Mouse (Mus musculus): Measurements from ENCODE around the gene Eif4e. TPM values are rescaled to one million over a fixed set of nuclear protein-coding genes. Genes with fewer than 3 reads are reported as not detected.

Gene Eif4e
- polyA plus RNA-seq, 1 experiment from 2014 or later, result 353 TPM

DNA sequence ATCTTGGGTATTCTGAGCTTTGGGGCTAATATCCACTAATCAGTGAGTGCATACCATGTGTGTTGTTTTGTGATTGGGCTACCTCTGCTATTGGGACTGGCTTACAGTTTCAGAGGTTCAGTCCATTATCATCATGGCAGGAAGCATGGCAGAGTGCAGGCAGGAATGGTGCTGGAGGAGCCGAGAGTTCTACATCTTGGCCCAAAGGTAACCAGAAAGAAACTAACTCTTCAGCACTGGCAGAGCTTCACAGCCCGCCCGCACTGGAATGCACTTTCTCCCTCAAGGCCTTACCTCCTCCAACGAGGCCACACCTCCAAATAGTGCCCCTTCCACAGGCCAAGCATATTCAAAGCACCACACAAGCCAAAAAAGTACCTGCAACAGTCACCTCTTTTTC lies 27.2 kb upstream of the Eif4e start:
- WGBS, result 78% methylated on average over 4 of the region's 4 CpGs
- Histone ChIP-seq H3K9me3 (no peaks in the 10 kb centered on the region), H3K4me2 (no peak overlapping the region), H3K4me3 (replicated peaks) (no peak overlapping the region), H3K9ac (no peak overlapping the region), H3K4me1 (peaks cover 7% of the 10 kb centered on the region; the same call in 1 of the 2 replicates), H3K36me3 (replicated peaks) (no peaks in the 10 kb centered on the region), H3K27ac (no peak overlapping the region), H3K27me3 (no peaks in the 10 kb centered on the region)
- ATAC-seq (ENCODE audit: low FRiP score), result no peak

DNA sequence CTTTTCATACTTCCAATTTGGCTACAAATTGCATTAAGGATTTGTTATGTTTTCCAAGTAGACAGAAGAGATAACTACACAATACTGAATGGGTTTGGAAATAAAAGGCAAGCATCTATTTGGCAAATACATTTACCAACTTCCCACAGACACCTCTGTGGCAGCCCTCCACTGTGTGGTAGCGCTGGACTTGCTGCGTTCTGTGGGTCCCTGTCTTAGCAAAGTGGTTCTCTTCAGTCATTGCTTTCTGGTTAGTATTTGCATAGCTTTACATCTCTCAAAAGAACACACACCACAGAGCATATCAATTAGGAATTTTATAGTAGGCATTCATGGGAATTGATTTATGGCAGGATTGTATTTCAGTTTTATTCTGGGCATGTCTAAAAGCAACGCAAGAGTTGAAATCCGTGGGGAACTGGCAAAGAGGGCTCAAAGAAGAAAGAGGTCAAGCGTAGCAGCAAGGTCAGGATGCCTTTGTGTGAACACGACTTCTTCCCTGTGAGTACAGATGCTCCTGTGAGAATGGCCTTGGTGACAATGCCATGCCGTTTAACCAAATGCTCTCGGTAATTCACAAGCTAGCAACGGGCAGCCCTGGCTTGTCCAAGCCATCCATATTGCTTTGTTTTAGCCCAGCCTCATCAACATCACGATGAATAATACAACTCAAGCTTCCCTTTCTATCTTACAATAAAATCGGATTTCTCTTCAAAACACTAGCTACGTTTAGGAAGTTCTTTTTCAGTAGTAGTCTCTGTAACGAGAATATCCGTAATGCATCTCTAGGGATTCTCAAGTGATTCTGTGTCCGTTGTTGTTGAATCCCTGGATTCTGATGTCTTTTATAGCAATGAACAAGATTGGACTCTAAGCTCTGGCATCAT lies 25.9 kb upstream of the Eif4e start:
- no peaks in the 10 kb centered on the region for H3K27me3 ChIP-seq
- WGBS, result 45% methylated on average over 15 of the region's 15 CpGs
- H3K27ac ChIP-seq, result no peak overlapping the region
- ATAC-seq (ENCODE audit: low FRiP score), result no peak; the same call in 1 of the 2 replicates
- H3K36me3 ChIP-seq (replicated peaks), result no peaks in the 10 kb centered on the region
- H3K4me3 ChIP-seq (replicated peaks), result no peak overlapping the region
- no peaks in the 10 kb centered on the region for H3K9me3 ChIP-seq
- H3K4me1 ChIP-seq, result peaks cover 7% of the 10 kb centered on the region; the same call in 1 of the 2 replicates
- no peak overlapping the region for H3K4me2 ChIP-seq
- no peak overlapping the region for H3K9ac ChIP-seq

DNA sequence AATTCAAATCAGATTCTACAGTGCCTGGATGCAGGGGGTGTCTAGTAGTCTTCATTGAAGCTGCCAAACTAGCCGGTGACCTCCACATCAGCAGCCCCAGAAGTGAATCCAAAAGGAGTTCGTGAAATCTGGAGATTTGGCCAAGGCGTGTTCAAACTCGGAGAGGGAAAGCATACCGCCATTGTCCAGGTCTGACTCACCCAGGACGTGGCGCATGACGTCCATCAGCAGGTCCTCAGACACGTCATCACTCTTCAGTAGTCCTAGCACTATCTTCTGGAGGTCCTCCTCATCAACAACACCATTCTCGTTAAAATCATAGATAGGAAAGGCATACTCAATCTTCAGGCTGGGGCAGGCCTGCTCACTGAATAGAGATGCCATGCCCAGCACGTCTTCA lies 22.2 kb upstream of the Eif4e start:
- Histone ChIP-seq H3K9me3 (no peaks in the 10 kb centered on the region), H3K27ac (no peak overlapping the region), H3K4me3 (replicated peaks) (no peak overlapping the region), H3K9ac (no peak overlapping the region), H3K4me1 (peaks cover 7% of the 10 kb centered on the region; the same call in 1 of the 2 replicates), H3K27me3 (no peaks in the 10 kb centered on the region), H3K4me2 (no peak overlapping the region), H3K36me3 (replicated peaks) (no peaks in the 10 kb centered on the region)
- ATAC-seq (ENCODE audit: low FRiP score), result no peak
- 89% methylated on average over 11 of the region's 11 CpGs for WGBS

DNA sequence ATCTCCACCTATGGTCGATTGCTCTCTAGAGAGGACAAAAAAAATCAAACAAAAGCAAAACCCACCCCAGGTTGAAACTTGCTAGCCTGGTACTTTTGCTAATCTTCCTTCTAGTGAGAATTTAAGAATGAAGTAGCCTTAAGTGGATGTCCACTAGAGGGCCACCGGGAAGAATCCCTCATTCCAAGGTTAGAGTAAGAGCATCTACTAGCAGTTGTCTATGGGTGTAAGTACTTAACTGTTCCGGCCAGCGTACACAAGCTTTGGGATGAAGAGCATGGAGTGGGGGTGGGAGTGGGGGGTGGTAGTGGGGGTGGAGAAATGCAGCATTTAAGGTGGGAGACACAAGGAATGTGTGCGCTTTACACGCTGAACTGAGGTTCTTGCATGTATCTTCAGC lies 19.2 kb upstream of the Eif4e start:
- no peaks in the 10 kb centered on the region for H3K4me1 ChIP-seq
- no peaks in the 10 kb centered on the region for H3K27me3 ChIP-seq
- H3K4me3 ChIP-seq (replicated peaks), result no peak overlapping the region
- no peaks in the 10 kb centered on the region for H3K9me3 ChIP-seq
- H3K9ac ChIP-seq, result no peak overlapping the region
- H3K36me3 ChIP-seq (replicated peaks), result no peaks in the 10 kb centered on the region
- H3K4me2 ChIP-seq, result no peak overlapping the region
- WGBS, result 59% methylated on average over 6 of the region's 6 CpGs
- H3K27ac ChIP-seq, result no peak overlapping the region
- no peak for ATAC-seq (ENCODE audit: low FRiP score)

DNA sequence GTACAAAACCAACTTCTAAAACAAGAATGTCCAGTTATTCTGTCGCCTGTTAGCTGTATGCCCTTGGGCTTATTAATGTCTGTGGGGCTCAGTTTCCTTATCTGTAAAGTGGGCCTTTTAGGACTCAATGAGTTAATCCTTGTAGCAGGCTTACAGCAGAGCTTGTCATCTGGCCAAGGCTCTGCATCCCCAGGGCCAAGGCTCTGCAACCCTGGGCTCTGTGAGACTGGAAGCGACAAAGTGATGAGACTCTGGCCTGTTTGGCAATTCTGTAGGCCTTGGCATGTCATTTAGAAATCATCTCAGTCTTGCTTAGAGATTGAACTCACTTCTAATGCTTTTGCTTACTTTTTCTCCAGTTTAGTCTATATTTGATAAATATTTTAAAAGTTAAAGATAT lies 16.4 kb upstream of the Eif4e start:
- no peaks in the 10 kb centered on the region for H3K27me3 ChIP-seq
- 93% methylated on average over 2 of the region's 2 CpGs for WGBS
- no peak overlapping the region for H3K27ac ChIP-seq
- H3K36me3 ChIP-seq (replicated peaks), result no peaks in the 10 kb centered on the region
- no peak overlapping the region for H3K4me3 ChIP-seq (replicated peaks)
- H3K4me1 ChIP-seq, result peaks cover 7% of the 10 kb centered on the region; the same call in 1 of the 2 replicates
- no peak overlapping the region for H3K9ac ChIP-seq
- H3K9me3 ChIP-seq, result no peaks in the 10 kb centered on the region
- no peak for ATAC-seq (ENCODE audit: low FRiP score)
- H3K4me2 ChIP-seq, result no peak overlapping the region

DNA sequence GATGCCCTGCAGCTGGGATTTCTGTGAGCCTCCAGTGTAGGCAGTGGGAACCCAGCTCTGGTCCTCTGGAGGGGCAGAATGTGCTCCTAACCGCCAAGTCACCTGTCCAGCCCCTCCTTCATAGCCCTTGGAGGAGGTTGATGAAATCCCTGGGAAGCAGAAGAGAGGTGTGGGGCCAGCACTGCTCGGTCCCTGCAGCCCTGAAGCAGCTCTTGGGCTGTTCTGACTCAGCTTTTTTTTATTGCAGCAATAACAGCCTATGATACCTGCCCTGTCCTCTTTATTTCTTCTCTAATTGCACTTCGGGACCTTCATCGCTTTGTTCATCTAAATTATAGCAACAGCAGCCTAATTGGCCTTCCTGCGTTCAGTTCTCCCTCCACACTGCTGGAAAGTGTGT lies 15.5 kb upstream of the Eif4e start:
- no peak for ATAC-seq (ENCODE audit: low FRiP score)
- Histone ChIP-seq H3K4me2 (no peak overlapping the region), H3K36me3 (replicated peaks) (no peaks in the 10 kb centered on the region), H3K9me3 (no peaks in the 10 kb centered on the region), H3K4me3 (replicated peaks) (no peak overlapping the region), H3K27me3 (no peaks in the 10 kb centered on the region), H3K27ac (no peak overlapping the region), H3K9ac (no peak overlapping the region), H3K4me1 (peaks cover 15% of the 10 kb centered on the region)
- WGBS, result 66% methylated on average over 5 of the region's 5 CpGs

DNA sequence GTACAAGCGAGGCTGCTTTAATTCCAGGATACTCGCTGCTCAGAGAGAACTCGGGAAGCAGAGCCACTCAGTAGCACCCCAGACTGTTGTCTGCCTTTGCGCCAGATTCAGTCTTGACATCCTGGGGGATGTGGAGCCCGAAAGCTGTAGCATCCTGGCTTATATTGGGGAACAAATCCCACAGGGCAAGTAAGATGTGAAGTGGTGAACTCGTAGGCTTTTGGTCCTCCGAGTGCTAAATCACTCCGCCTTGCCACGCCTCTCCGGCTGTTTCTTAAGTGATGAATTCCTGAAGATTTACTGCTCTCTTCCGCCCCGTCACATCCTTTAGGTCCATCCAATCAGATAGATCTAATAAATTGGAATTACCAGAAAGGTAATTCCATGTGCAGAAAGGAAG lies 12.7 kb upstream of the Eif4e start:
- Histone ChIP-seq H3K27me3 (no peaks in the 10 kb centered on the region), H3K9me3 (no peaks in the 10 kb centered on the region), H3K4me3 (replicated peaks) (no peak overlapping the region), H3K27ac (no peak overlapping the region), H3K36me3 (replicated peaks) (no peaks in the 10 kb centered on the region), H3K4me2 (no peak overlapping the region), H3K4me1 (peaks cover 22% of the 10 kb centered on the region), H3K9ac (no peak overlapping the region)
- ATAC-seq (ENCODE audit: low FRiP score), result no peak
- 65% methylated on average over 12 of the region's 12 CpGs for WGBS

DNA sequence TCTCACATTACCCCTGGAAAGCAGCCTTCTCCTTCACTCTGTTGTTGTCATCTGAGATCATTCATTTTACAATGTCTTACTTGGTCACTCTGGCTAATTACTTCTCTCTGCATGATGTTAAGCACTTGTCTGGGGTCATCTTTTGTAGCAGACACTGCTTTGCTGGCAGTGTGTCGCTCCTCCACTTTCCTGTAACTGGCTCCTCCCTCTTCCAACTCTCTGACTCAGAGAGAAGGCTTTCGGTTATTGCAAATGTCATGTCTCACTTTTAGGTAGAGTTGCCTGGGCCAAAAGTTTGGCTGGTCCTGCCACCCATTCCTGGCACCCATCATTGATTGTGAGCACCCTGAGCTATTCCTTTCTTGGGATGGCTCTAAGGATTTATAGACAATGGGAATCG lies 11.2 kb upstream of the Eif4e start:
- Histone ChIP-seq H3K36me3 (replicated peaks) (no peaks in the 10 kb centered on the region), H3K9me3 (no peaks in the 10 kb centered on the region), H3K27me3 (no peaks in the 10 kb centered on the region), H3K4me3 (replicated peaks) (no peak overlapping the region), H3K4me1 (peaks cover 22% of the 10 kb centered on the region), H3K27ac (no peak overlapping the region), H3K4me2 (no peak overlapping the region), H3K9ac (no peak overlapping the region)
- no peak for ATAC-seq (ENCODE audit: low FRiP score)
- WGBS, result 64% methylated on average over 3 of the region's 3 CpGs

DNA sequence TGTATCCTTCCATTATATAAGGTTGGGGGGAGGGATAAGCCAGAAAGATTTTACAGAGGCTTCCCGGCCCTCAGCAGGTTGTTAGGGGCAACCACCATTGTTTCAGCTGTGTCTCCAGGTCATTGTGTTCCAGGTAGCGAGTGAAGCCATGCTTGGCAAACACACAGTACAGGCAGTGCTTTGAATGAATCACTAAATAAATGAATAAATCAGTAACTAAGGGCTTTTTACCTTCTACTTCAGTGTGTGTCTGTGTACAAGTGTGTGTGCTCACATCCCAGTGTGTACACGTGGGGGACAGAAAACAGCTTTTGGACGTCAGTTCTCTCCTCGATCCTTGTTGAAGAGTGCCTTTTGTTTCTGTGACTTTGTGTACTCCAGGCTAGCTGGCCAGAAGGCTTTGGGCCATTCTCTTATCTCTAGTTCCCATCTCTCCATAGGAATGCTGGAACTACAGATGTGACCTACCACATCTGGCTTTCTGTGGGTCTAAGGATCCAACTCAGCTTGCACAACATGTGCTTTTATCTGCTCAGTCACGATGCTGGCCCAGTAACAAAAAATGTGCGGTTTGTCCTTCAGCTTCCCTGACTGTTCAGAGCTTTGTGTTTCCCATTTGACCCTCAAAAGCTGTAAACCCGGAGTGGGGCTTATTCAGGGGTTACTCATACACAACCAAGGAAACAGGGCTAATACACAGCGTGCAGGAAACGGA lies 10.2 kb upstream of the Eif4e start:
- 27% methylated on average over 10 of the region's 10 CpGs for whole genome bisulfite sequencing
- Histone ChIP-seq H3K36me3 (replicated peaks) (no peaks in the 10 kb centered on the region), H3K9ac (no peak overlapping the region), H3K9me3 (no peaks in the 10 kb centered on the region), H3K4me1 (peaks cover 22% of the 10 kb centered on the region), H3K4me2 (0 out of 2 replicates have a peak overlapping the region, but pooled peaks have one; percentile 0), H3K4me3 (replicated peaks) (no peak overlapping the region), H3K27me3 (no peaks in the 10 kb centered on the region), H3K27ac (no peak overlapping the region)
- ATAC-seq (ENCODE audit: low FRiP score), result peak; percentile 68; the same call in 1 of the 2 replicates

DNA sequence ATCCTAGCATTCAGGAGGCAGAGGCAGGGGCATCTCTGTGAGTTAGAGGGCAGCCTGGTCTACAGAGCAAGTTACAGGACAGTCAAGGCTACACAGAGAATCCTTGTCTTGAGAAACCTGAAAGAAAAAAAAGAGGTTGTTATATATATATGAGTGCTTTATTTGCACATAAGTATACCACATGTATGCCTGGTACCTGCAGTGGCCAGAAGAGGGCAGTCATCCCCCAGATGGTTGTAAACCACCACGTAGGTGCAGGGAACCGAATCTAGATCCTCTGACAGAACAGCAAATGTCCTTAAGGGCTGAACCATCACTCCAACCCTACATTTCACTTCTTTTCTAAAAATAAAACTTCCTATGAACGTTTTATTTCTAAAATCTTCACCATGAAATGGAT lies 8.1 kb upstream of the Eif4e start:
- WGBS, result 72% methylated on average over 3 of the region's 3 CpGs
- H3K27ac ChIP-seq, result no peak overlapping the region

DNA sequence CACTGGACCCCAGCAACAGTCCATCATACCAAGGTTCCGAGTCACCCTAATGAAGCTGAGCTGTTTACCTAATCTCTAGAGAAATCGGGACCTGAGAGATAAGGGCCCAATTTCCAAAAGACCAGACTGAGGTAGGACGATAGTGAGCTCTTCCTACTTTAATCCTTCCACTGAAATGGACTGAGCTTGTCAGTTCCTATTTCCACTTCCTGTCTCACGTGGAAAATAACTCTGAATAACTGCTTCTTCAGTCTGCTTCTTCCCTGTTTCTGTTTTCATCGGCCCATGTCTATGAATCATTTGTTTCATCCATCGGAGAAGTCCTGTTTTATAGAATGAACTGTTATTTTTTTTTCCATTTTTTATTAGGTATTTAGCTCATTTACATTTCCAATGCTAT lies 6.8 kb upstream of the Eif4e start:
- Histone ChIP-seq H3K27me3 (0 out of 2 replicates have a peak, but pooled peaks cover 2% of the 10 kb centered on the region), H3K4me1 (peaks cover 16% of the 10 kb centered on the region), H3K4me3 (replicated peaks) (no peak overlapping the region), H3K36me3 (replicated peaks) (no peaks in the 10 kb centered on the region), H3K27ac (no peak overlapping the region), H3K4me2 (no peak overlapping the region), H3K9ac (no peak overlapping the region), H3K9me3 (no peaks in the 10 kb centered on the region)
- 90% methylated on average over 6 of the region's 6 CpGs for WGBS
- no peak for ATAC-seq (ENCODE audit: low FRiP score)

More for the DNA sequence above, 8.1 kb upstream of the Eif4e start:
- Histone ChIP-seq H3K4me1 (peaks cover 22% of the 10 kb centered on the region), H3K9ac (no peak overlapping the region), H3K36me3 (replicated peaks) (no peaks in the 10 kb centered on the region), H3K4me2 (no peak overlapping the region), H3K4me3 (replicated peaks) (no peak overlapping the region), H3K27me3 (0 out of 2 replicates have a peak, but pooled peaks cover 2% of the 10 kb centered on the region), H3K9me3 (no peaks in the 10 kb centered on the region)
- no peak for ATAC-seq (ENCODE audit: low FRiP score)

DNA sequence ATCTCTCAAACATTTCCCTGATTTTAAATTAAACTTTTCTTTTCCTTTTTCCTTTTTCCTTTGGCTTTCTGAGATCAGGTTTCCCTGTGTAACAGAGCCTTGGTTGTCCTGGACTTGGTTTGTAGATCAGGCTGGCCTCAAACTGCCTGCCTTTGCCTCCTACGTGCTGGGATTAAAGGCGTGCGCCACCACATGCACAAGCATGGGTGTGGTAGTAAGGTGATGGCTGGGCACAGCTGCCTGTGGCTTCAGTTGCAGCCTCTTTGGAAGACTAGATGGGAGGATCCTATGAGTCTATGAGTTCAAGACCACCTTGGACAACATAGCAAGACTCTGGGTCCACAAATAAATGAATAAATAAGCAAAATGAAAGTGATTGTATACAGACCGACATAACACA lies 2.0 kb upstream of the Eif4e start:
- no peak for ATAC-seq (ENCODE audit: low FRiP score)
- 0 out of 2 replicates have a peak, but pooled peaks cover 9% of the 10 kb centered on the region for H3K27me3 ChIP-seq
- peaks cover 15% of the 10 kb centered on the region for H3K4me1 ChIP-seq
- no peak overlapping the region for H3K9ac ChIP-seq
- H3K27ac ChIP-seq, result no peak overlapping the region
- no peak overlapping the region for H3K4me3 ChIP-seq (replicated peaks)
- H3K4me2 ChIP-seq, result no peak overlapping the region
- H3K9me3 ChIP-seq, result no peaks in the 10 kb centered on the region
- 95% methylated on average over 4 of the region's 4 CpGs for WGBS
- H3K36me3 ChIP-seq (replicated peaks), result no peaks in the 10 kb centered on the region

All from forebrain, embryonic 12.5 days (tissue).